Mouse (Mus musculus): Measurements from ENCODE around the gene Aox1. TPM values are rescaled to one million over a fixed set of nuclear protein-coding genes. Genes with fewer than 3 reads are reported as not detected.

The Aox1 gene
- polyA plus RNA-seq, 1 experiment from 2014 or later = 0.25 TPM

DNA sequence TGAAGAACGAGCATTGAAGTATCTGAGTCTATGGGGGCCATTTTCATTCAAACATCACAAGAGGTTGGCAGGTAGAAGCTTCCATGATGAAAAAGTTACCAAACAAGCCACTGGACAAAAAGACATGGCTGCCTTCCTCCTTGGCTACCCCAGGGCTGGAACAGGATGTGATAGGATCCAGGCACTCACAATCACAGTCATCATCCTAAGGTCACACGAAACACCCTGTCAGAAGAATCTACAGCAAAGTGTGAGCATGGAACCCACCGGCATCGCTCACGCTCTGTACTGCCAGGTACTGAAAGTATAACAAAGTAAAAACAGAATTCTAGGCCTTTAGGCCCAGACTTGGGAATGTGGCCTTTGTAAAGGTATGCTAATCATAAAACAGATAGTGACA is 80.5 kb downstream of the Aox1 start:
- no peaks in the 10 kb centered on the region for H3K36me3 ChIP-seq (replicated peaks)
- 75% methylated on average over 5 of the region's 5 CpGs for WGBS (ENCODE audit: insufficient replicate concordance)
- no peak overlapping the region for H3K4me2 ChIP-seq
- H3K27me3 ChIP-seq = no peaks in the 10 kb centered on the region
- no peak overlapping the region for H3K9ac ChIP-seq
- H3K4me3 ChIP-seq (replicated peaks) = no peak overlapping the region
- H3K9me3 ChIP-seq (replicated peaks) = no peaks in the 10 kb centered on the region
- no peaks in the 10 kb centered on the region for H3K4me1 ChIP-seq (replicated peaks)
- no peak overlapping the region for H3K27ac ChIP-seq (replicated peaks)
- ATAC-seq (ENCODE audit: insufficient read depth) = no peak

GRCm38 (mm10) chr1:58111315-58111714 is 81.6 kb downstream of the Aox1 start:
- Histone ChIP-seq H3K27me3 (no peaks in the 10 kb centered on the region), H3K4me1 (replicated peaks) (no peaks in the 10 kb centered on the region), H3K4me2 (no peak overlapping the region), H3K36me3 (replicated peaks) (no peaks in the 10 kb centered on the region), H3K9ac (no peak overlapping the region), H3K27ac (replicated peaks) (no peak overlapping the region), H3K9me3 (replicated peaks) (no peaks in the 10 kb centered on the region), H3K4me3 (replicated peaks) (no peak overlapping the region)
- ATAC-seq (ENCODE audit: insufficient read depth) = no peak
- WGBS (ENCODE audit: insufficient replicate concordance) = 54% methylated on average over 4 of the region's 4 CpGs

DNA sequence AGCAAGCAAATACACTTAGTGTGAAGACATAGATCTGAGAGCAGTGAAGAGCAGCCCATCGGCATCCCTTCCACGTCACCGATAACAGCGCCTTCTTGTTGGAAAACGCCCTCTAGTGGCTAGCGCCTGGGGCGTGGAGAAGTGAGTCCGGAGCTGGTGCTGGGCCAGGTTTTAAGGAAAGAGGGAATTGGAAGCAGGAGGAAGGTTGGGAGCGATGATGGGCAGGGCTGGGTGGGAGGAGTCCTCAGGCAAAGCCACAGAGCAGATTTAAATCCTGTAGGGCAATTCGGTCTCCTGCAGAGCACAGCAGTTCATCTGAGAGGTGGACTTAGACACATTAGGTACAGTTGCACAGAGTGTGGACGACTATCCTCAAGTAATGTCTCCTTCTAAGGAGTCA is 83.1 kb downstream of the Aox1 start, which contains the start of gene Aox3:
TSS of gene Aox3 (plus strand) at position 251 of the 400 bp plus-strand sequence.
- no peak; the same call in 1 of the 2 replicates for ATAC-seq (ENCODE audit: insufficient read depth)
- no peaks in the 10 kb centered on the region for H3K4me1 ChIP-seq (replicated peaks)
- no peak within 1 kb of the TSS for H3K4me3 ChIP-seq (replicated peaks)
- H3K9ac ChIP-seq = no peak within 1 kb of the TSS
- no peaks in the 10 kb centered on the region for H3K36me3 ChIP-seq (replicated peaks)
- no peaks in the 10 kb centered on the region for H3K9me3 ChIP-seq (replicated peaks)
- 13% methylated on average over 11 of the region's 11 CpGs for whole genome bisulfite sequencing (ENCODE audit: insufficient replicate concordance)
- no peak within 1 kb of the TSS for H3K27ac ChIP-seq (replicated peaks)
- H3K27me3 ChIP-seq = no peaks in the 10 kb centered on the region
- H3K4me2 ChIP-seq = no peak within 1 kb of the TSS

GRCm38 (mm10) chr1:58113441-58113840 is 83.7 kb downstream of the Aox1 start:
- no peaks in the 10 kb centered on the region for H3K4me1 ChIP-seq (replicated peaks)
- H3K4me3 ChIP-seq (replicated peaks) = no peak overlapping the region
- no peaks in the 10 kb centered on the region for H3K27me3 ChIP-seq
- H3K27ac ChIP-seq (replicated peaks) = no peak overlapping the region
- H3K9ac ChIP-seq = no peak overlapping the region
- H3K9me3 ChIP-seq (replicated peaks) = no peaks in the 10 kb centered on the region
- no peak overlapping the region for H3K4me2 ChIP-seq
- no peak for ATAC-seq (ENCODE audit: insufficient read depth)
- no peaks in the 10 kb centered on the region for H3K36me3 ChIP-seq (replicated peaks)

DNA sequence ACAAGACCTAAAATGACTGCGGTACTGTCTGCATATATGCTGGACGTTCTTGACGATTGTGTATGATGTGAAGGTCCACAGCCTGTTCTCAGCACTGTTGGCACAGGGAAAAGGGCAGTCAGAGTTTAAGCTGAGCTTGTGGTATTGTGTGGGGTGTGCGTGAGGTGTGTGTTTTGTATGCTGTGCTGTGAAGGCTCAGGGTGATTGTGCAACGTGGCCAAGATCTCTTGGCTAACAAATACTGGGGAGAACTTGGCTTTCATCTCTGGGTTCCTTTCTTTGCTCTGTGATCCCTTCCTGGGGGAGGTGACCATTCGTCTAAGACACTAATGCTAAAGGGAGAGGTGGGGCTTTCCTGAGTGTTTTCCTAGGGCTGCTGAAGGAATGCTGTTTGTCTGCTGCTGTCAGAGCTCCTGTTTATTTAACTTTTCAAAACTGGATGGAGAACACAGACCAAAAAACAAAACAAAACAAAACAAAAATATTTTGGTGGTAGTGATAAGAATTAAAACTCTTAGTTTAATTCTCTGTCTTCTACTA is 84.4 kb downstream of the Aox1 start:
- no peak overlapping the region for H3K4me2 ChIP-seq
- no peak overlapping the region for H3K27ac ChIP-seq (replicated peaks)
- no peaks in the 10 kb centered on the region for H3K9me3 ChIP-seq (replicated peaks)
- 50% methylated on average over 6 of the region's 6 CpGs for WGBS (ENCODE audit: insufficient replicate concordance)
- no peaks in the 10 kb centered on the region for H3K36me3 ChIP-seq (replicated peaks)
- ATAC-seq (ENCODE audit: insufficient read depth) = no peak
- no peaks in the 10 kb centered on the region for H3K4me1 ChIP-seq (replicated peaks)
- H3K27me3 ChIP-seq = no peaks in the 10 kb centered on the region
- H3K9ac ChIP-seq = no peak overlapping the region
- H3K4me3 ChIP-seq (replicated peaks) = no peak overlapping the region

DNA sequence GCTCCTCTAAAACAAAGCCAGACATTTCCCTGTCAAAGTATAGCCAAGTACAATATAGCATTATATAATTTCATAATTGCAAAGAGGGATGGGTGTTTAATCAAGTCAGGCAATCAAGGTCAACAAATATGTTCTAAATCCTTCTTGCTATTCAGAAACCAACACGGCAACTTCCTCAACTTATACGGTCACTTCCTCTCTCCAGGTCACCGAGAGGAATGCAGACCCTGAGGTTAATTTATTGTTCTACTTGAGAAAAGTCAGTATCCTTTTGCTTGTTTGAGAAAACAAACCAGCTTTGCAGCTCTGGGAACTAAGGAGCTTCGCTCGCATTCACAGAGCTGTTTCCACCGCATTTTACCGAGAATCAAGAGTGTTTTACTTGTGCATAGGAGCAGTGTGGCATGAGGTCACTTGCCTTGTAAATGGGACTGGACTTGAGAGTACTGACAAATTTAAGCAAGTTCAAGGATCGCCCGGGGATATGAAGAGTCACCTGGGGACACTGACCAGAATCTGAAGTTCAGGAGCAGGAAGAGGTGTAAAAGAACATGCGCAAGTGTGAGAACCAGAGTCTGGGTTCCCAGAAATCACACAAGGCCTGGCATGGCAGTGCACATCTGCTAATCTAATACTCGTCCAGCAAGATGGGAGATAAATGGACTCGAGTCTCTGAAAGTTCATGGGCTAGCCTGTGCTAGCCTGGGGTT is 85.1 kb downstream of the Aox1 start:
- WGBS (ENCODE audit: insufficient replicate concordance) = 47% methylated on average over 12 of the region's 12 CpGs
- Histone ChIP-seq H3K27ac (replicated peaks) (no peak overlapping the region), H3K36me3 (replicated peaks) (no peaks in the 10 kb centered on the region), H3K9ac (no peak overlapping the region), H3K27me3 (no peaks in the 10 kb centered on the region), H3K4me1 (replicated peaks) (no peaks in the 10 kb centered on the region), H3K9me3 (replicated peaks) (no peaks in the 10 kb centered on the region), H3K4me2 (no peak overlapping the region), H3K4me3 (replicated peaks) (no peak overlapping the region)
- ATAC-seq (ENCODE audit: insufficient read depth) = no peak

- H3K9me3 ChIP-seq (replicated peaks) = no peaks in the 10 kb centered on the region
- ATAC-seq (ENCODE audit: insufficient read depth) = no peak
- no peak overlapping the region for H3K4me3 ChIP-seq (replicated peaks)
- 54% methylated on average over 3 of the region's 3 CpGs for WGBS (ENCODE audit: insufficient replicate concordance)
- H3K36me3 ChIP-seq (replicated peaks) = no peaks in the 10 kb centered on the region
- H3K4me1 ChIP-seq (replicated peaks) = no peaks in the 10 kb centered on the region
- no peak overlapping the region for H3K27ac ChIP-seq (replicated peaks)
- no peak overlapping the region for H3K4me2 ChIP-seq
- no peak overlapping the region for H3K9ac ChIP-seq
- H3K27me3 ChIP-seq = no peaks in the 10 kb centered on the region
Observed at GRCm38 (mm10) chr1:58118231-58118630, 88.5 kb downstream of the Aox1 start.

- Histone ChIP-seq H3K4me3 (replicated peaks) (no peak overlapping the region), H3K4me1 (replicated peaks) (no peaks in the 10 kb centered on the region), H3K36me3 (replicated peaks) (no peaks in the 10 kb centered on the region), H3K4me2 (no peak overlapping the region), H3K9ac (no peak overlapping the region), H3K9me3 (replicated peaks) (no peaks in the 10 kb centered on the region), H3K27me3 (no peaks in the 10 kb centered on the region), H3K27ac (replicated peaks) (no peak overlapping the region)
- WGBS (ENCODE audit: insufficient replicate concordance) = 69% methylated on average over 8 of the region's 8 CpGs
- no peak for ATAC-seq (ENCODE audit: insufficient read depth)
Observed at GRCm38 (mm10) chr1:58124901-58125300, 95.2 kb downstream of the Aox1 start.

DNA sequence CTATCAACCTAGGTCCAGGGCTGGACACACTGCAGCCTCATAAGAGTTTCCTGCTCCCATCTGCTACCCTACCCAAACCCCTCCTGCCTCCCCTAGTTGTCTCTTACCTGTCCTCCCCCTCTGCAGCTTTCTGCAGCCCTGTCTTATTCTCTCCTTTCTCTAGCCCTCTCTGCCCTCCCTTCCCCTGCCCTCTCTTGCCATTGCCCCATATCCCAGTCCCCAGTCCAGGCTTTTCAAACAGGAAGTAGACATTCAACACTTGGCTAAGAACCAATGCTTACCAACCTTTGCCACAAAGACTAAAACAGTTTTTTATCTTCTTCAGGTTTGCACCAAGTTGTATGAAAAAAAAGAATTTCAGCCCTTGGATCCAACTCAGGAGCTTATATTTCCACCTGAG is 108.2 kb downstream of the Aox1 start:
- no peak for ATAC-seq (ENCODE audit: insufficient read depth)
- no peak overlapping the region for H3K9ac ChIP-seq
- no peaks in the 10 kb centered on the region for H3K27me3 ChIP-seq
- H3K4me3 ChIP-seq (replicated peaks) = no peak overlapping the region
- no peaks in the 10 kb centered on the region for H3K9me3 ChIP-seq (replicated peaks)
- no peaks in the 10 kb centered on the region for H3K36me3 ChIP-seq (replicated peaks)
- H3K27ac ChIP-seq (replicated peaks) = no peak overlapping the region
- H3K4me1 ChIP-seq (replicated peaks) = 0 out of 2 replicates have a peak, but pooled peaks cover 3% of the 10 kb centered on the region
- no peak overlapping the region for H3K4me2 ChIP-seq

DNA sequence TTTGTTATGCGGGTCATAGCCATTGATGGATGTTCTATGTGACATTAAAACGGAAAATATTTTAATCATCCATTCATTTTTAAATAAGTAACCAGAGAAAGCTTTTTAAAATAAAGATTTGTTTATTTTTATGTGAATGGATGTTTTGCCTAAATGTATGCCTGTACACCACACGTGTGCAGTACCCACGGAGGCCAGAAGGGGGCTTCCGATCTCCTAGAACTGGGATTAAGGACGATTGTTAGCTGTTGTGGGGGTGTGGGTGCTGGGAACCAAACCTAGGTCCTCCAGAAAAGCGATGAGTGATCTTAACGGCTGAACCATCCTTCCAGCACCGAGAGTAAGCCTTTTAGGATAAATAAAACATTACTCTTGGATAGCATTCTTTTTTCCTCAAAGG is 109.3 kb downstream of the Aox1 start:
- Histone ChIP-seq H3K4me2 (no peak overlapping the region), H3K27me3 (no peaks in the 10 kb centered on the region), H3K4me3 (replicated peaks) (no peak overlapping the region), H3K4me1 (replicated peaks) (0 out of 2 replicates have a peak, but pooled peaks cover 3% of the 10 kb centered on the region), H3K36me3 (replicated peaks) (no peaks in the 10 kb centered on the region), H3K9me3 (replicated peaks) (no peaks in the 10 kb centered on the region), H3K27ac (replicated peaks) (no peak overlapping the region), H3K9ac (no peak overlapping the region)
- 74% methylated on average over 9 of the region's 9 CpGs for WGBS (ENCODE audit: insufficient replicate concordance)
- no peak for ATAC-seq (ENCODE audit: insufficient read depth)

- no peaks in the 10 kb centered on the region for H3K36me3 ChIP-seq (replicated peaks)
- H3K4me2 ChIP-seq = no peak overlapping the region
- no peaks in the 10 kb centered on the region for H3K27me3 ChIP-seq
Observed at GRCm38 (mm10) chr1:58140607-58141006, 110.9 kb downstream of the Aox1 start.

More at GRCm38 (mm10) chr1:58140607-58141006, 110.9 kb downstream of the Aox1 start:
- H3K9me3 ChIP-seq (replicated peaks) = no peaks in the 10 kb centered on the region
- no peak overlapping the region for H3K9ac ChIP-seq
- 60% methylated on average over 5 of the region's 5 CpGs for WGBS (ENCODE audit: insufficient replicate concordance)
- no peak for ATAC-seq (ENCODE audit: insufficient read depth)
- no peak overlapping the region for H3K27ac ChIP-seq (replicated peaks)
- H3K4me1 ChIP-seq (replicated peaks) = 0 out of 2 replicates have a peak, but pooled peaks cover 7% of the 10 kb centered on the region
- H3K4me3 ChIP-seq (replicated peaks) = no peak overlapping the region
